Mouse (Mus musculus) stomach, embryonic 16.5 days (tissue): ENCODE measurements around the gene Ptpn1. TPM values are rescaled to one million over a fixed set of nuclear protein-coding genes. Genes with fewer than 3 reads are reported as not detected.

Experiments used
- ATAC-seq: fragments of 200-750 bp; cut with Nextera tagmentation; 2 replicates; pipeline ENCODE4 v1.8.0; 2017; ENCODE audit warnings: moderate number of reproducible peaks, moderate TSS enrichment; ENCODE audit not compliant: insufficient read depth, low FRiP score
- H3K27ac ChIP-seq: fragments of 300-500 bp; sonication (generic); 2 replicates; pipeline ENCODE4 v1.5.1; 2014; ENCODE audit warnings: low read length
- H3K27me3 ChIP-seq: fragments of 300-500 bp; sonication (generic); 2 replicates; pipeline ENCODE4 v1.6.1; 2014; ENCODE audit warnings: low read length, control low read depth, mixed read lengths; ENCODE audit not compliant: control insufficient read depth, insufficient read depth
- H3K36me3 ChIP-seq: fragments of 300-500 bp; sonication (generic); 2 replicates; pipeline ENCODE4 v1.6.1; 2014; ENCODE audit warnings: low read length; ENCODE audit not compliant: control insufficient read depth, insufficient read depth
- H3K4me1 ChIP-seq: fragments of 300-500 bp; sonication (generic); 2 replicates; pipeline ENCODE4 v1.6.1; 2014; ENCODE audit warnings: low read length, control low read depth, mixed read lengths; ENCODE audit not compliant: control insufficient read depth, insufficient read depth
- H3K4me2 ChIP-seq: fragments of 300-500 bp; sonication (generic); 2 replicates; pipeline ENCODE4 v1.6.1; 2014; ENCODE audit warnings: low read depth, low read length, mixed read lengths
- H3K4me3 ChIP-seq: fragments of 300-500 bp; sonication (generic); replicated peaks from 2 replicates; pipeline ENCODE4 v1.5.1; 2014; ENCODE audit warnings: mild to moderate bottlenecking, low read length
- H3K9ac ChIP-seq: fragments of 300-500 bp; sonication (generic); 2 replicates; pipeline ENCODE4 v1.6.1; 2014; ENCODE audit warnings: low read length
- H3K9me3 ChIP-seq: fragments of 300-500 bp; sonication (generic); replicated peaks from 2 replicates; pipeline ENCODE4 v1.6.1; 2016; ENCODE audit warnings: low read length, control low read depth; ENCODE audit not compliant: control insufficient read depth
- WGBS: fragments of 180-500 bp; shearing (Covaris S2); extraction: QIAGEN DNeasy Blood & Tissue Kit; methylation state at CpG from one replicate; pipeline ENCODE4 v1.1.7; 2014; 5-methylcytosine and 5-hydroxymethylcytosine counted together
- polyA plus RNA-seq: library from polyadenylated mRNA; unstranded; fragments of >200 nt; fragmentation: Nextera tagmentation; extraction: Ambion mirVana; gene quantifications from 2 replicates; pipeline ENCODE4 v1.2.1, GENCODE M21; 2015

Gene Ptpn1
- polyA plus RNA-seq, 1 experiment from 2014 or later: 51.3 TPM

DNA sequence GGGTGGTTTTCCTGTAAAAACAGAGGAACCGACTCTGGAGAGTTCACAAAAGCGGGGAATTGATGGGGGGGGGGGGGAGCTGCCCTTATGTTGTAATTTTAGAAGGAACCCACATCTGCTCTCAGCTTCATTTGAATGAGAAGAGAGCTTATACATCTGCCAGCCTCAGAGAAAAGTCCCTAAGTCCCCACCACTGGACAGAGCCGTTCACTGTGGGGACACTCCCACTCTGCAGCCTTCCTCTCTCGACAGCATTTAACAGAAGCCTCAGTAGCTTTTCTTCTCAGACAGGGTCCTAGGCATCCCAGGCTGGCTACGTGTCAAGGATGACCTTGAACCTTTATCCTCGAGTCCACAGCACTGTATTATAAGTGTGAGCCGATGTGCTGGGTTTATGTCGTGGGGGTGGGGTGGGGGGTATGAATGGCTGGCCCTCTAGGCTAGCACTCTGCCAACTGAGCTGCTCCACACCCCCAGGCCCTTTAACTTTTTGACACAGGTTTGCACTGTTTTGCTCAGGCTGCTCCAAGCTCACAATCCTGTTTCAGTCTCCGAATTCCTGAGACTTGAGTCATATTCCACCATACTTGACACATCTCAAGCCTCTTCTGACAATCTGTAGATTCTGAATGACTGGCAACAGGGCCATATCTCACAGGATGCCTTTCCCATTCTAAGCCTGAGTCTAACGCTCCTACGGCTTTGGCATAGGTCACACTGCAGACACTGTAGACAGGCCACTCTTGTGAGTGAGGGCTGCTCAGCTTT, 8.0 kb downstream of the Ptpn1 start:
- H3K4me3 ChIP-seq: no peak overlapping the region
- H3K4me1 ChIP-seq: peaks cover 45% of the 10 kb centered on the region
- no peaks in the 10 kb centered on the region for H3K27me3 ChIP-seq
- H3K4me2 ChIP-seq: no peak overlapping the region
- H3K9me3 ChIP-seq: no peaks in the 10 kb centered on the region
- ATAC-seq: no peak
- 54% methylated on average over 11 of the region's 11 CpGs for WGBS
- no peaks in the 10 kb centered on the region for H3K36me3 ChIP-seq
- H3K9ac ChIP-seq: peak overlapping the region; percentile 29; the same call in 1 of the 2 replicates
- no peak overlapping the region for H3K27ac ChIP-seq

- ATAC-seq: no peak
- Histone ChIP-seq H3K27me3 (no peaks in the 10 kb centered on the region), H3K9ac (no peak overlapping the region), H3K9me3 (no peaks in the 10 kb centered on the region), H3K4me3 (no peak overlapping the region), H3K27ac (no peak overlapping the region), H3K4me1 (peaks cover 48% of the 10 kb centered on the region), H3K36me3 (no peaks in the 10 kb centered on the region), H3K4me2 (no peak overlapping the region)
- WGBS: 89% methylated on average over 11 of the region's 11 CpGs
These were observed 8.8 kb downstream of the Ptpn1 start for GRCm38 (mm10) chr2:167940636-167941035.

DNA sequence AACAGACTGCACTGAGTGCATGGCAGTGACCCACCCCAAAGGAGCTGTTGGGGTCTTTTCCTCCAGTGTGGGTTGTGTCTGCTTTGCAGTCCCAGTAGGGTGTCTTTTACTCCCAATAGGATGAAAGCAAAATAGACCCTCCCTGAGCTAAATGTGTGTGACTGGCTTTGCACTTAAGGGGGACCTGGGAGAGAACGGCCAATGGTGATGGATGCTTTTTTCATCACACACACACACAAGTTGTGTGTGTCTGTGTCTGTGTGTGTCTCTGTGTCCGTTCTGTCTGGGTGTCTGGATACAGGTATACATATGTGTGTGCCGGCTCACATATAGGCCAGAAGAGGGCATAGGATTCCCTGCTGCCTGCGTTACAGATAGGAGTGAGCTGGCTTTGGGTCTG, 9.5 kb downstream of the Ptpn1 start:
- peaks cover 50% of the 10 kb centered on the region for H3K4me1 ChIP-seq
- H3K9ac ChIP-seq: peak overlapping the region; percentile 44; the same call in 1 of the 2 replicates
- 65% methylated on average over 4 of the region's 4 CpGs for WGBS

GRCm38 (mm10) chr2:167941745-167942176, 9.9 kb downstream of the Ptpn1 start:
- no peak for ATAC-seq
- Histone ChIP-seq H3K4me1 (peaks cover 52% of the 10 kb centered on the region), H3K27me3 (no peaks in the 10 kb centered on the region), H3K4me2 (peak overlapping the region; percentile 30; the same call in 1 of the 2 replicates), H3K4me3 (no peak overlapping the region), H3K36me3 (no peaks in the 10 kb centered on the region), H3K9ac (peak overlapping the region; percentile 44), H3K27ac (peak overlapping the region; percentile 84), H3K9me3 (no peaks in the 10 kb centered on the region)
- 51% methylated on average over 6 of the region's 6 CpGs for WGBS

More for the DNA sequence above, 9.5 kb downstream of the Ptpn1 start:
- H3K4me2 ChIP-seq: no peak overlapping the region
- H3K27ac ChIP-seq: peak overlapping the region; percentile 84; the same call in 1 of the 2 replicates
- H3K9me3 ChIP-seq: no peaks in the 10 kb centered on the region
- no peak for ATAC-seq
- no peaks in the 10 kb centered on the region for H3K27me3 ChIP-seq
- H3K36me3 ChIP-seq: no peaks in the 10 kb centered on the region
- H3K4me3 ChIP-seq: no peak overlapping the region

GRCm38 (mm10) chr2:167942199-167942925, 10.5 kb downstream of the Ptpn1 start:
- peak overlapping the region; percentile 44 for H3K9ac ChIP-seq
- no peaks in the 10 kb centered on the region for H3K9me3 ChIP-seq
- peaks cover 52% of the 10 kb centered on the region for H3K4me1 ChIP-seq
- H3K4me2 ChIP-seq: peak overlapping the region; percentile 30; the same call in 1 of the 2 replicates
- 23% methylated on average over 8 of the region's 8 CpGs for whole genome bisulfite sequencing
- H3K36me3 ChIP-seq: no peaks in the 10 kb centered on the region
- no peaks in the 10 kb centered on the region for H3K27me3 ChIP-seq
- H3K4me3 ChIP-seq: no peak overlapping the region
- peak overlapping the region; percentile 84 for H3K27ac ChIP-seq
- peak; percentile 68; the same call in 1 of the 2 replicates for ATAC-seq

DNA sequence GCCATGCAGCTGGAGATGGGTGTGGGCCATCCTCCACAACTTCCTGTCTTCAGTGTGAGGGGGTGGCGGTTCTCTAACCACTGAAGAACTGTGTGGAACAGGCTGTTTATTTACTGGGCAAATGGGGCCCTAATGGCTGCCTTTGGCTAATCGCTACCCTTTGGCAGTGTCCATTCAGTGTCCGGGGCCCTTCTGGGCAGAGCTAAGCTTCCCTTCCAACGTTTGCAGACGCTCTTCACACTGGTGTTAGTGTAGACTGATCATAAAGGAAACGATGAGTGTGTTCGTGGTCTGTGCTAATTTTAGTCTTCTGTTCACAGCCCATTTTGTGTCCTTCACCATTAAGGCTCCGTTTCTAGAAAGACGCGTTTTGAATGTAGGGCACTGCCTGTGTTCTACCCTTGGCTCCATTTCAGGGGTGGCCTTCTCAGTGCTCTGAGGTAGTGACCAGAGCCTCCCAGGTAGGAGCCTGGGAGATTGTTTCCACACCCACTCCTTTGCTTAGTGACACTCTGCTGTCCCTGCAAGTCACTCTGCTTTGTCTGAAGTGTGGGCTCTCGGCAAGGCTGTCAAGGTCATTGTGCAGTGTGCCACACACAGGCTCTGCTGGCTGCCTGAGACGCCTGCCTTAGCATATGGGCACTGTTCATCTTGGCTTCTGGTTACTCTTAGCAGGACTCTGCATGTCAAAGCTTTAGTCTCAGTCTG, 11.2 kb downstream of the Ptpn1 start:
- H3K9ac ChIP-seq: no peak overlapping the region
- peak overlapping the region; percentile 30; the same call in 1 of the 2 replicates for H3K4me2 ChIP-seq
- 60% methylated on average over 12 of the region's 12 CpGs for WGBS
- H3K4me1 ChIP-seq: peaks cover 58% of the 10 kb centered on the region
- no peak overlapping the region for H3K4me3 ChIP-seq
- no peaks in the 10 kb centered on the region for H3K36me3 ChIP-seq
- no peaks in the 10 kb centered on the region for H3K9me3 ChIP-seq
- peak overlapping the region; percentile 84 for H3K27ac ChIP-seq
- no peaks in the 10 kb centered on the region for H3K27me3 ChIP-seq
- peak; percentile 29; the same call in 1 of the 2 replicates for ATAC-seq

GRCm38 (mm10) chr2:167944193-167944592, 12.3 kb downstream of the Ptpn1 start:
- peaks cover 69% of the 10 kb centered on the region for H3K4me1 ChIP-seq
- no peak for ATAC-seq
- no peak overlapping the region for H3K4me2 ChIP-seq
- no peaks in the 10 kb centered on the region for H3K9me3 ChIP-seq
- H3K9ac ChIP-seq: no peak overlapping the region
- H3K36me3 ChIP-seq: no peaks in the 10 kb centered on the region
- no peak overlapping the region for H3K4me3 ChIP-seq
- no peak overlapping the region for H3K27ac ChIP-seq
- H3K27me3 ChIP-seq: no peaks in the 10 kb centered on the region
- 84% methylated on average over 3 of the region's 3 CpGs for WGBS

- no peak for ATAC-seq
- Histone ChIP-seq H3K9me3 (no peaks in the 10 kb centered on the region), H3K27me3 (no peaks in the 10 kb centered on the region), H3K4me2 (no peak overlapping the region), H3K4me3 (no peak overlapping the region), H3K27ac (no peak overlapping the region), H3K36me3 (no peaks in the 10 kb centered on the region), H3K4me1 (peaks cover 72% of the 10 kb centered on the region), H3K9ac (no peak overlapping the region)
- WGBS: 78% methylated on average over 5 of the region's 5 CpGs
These were observed 13.6 kb downstream of the Ptpn1 start for GRCm38 (mm10) chr2:167945451-167945850.
